Mouse (Mus musculus) left cerebral cortex, adult 18-20 months (tissue): ENCODE results near the gene Scin. TPM values are rescaled to one million over a fixed set of nuclear protein-coding genes. Genes with fewer than 3 reads are reported as not detected.

ENCODE experiments used
- DNase-seq, 2 experiments: peaks; one replicate each; pipeline ENCODE4 v3.0.0; 2021 to 2022; ENCODE audit warnings: low spot score in 2 of 2, mixed read lengths in 1 of 2
- total RNA-seq, 2 experiments: library from RNA; stranded (reverse); gene quantifications; 2 replicates each; pipeline ENCODE4 v1.2.3; 2021

Gene Scin
- total RNA-seq, 2 experiments from 2014 or later, result 0.14 TPM; not detected in 1

- DNase-seq, result no peak
Observed at GRCm38 (mm10) chr12:40029201-40029600, 104.8 kb downstream of the Scin start.

GRCm38 (mm10) chr12:40027846-40028245 is 106.2 kb downstream of the Scin start:
- DNase-seq, result no peak

GRCm38 (mm10) chr12:40027444-40027843 is 106.6 kb downstream of the Scin start:
- DNase-seq, result no peak

- no peak for DNase-seq
Observed at GRCm38 (mm10) chr12:40023918-40024317, 110.1 kb downstream of the Scin start.

GRCm38 (mm10) chr12:40023014-40023642 is 110.9 kb downstream of the Scin start:
- DNase-seq, result no peak

- DNase-seq, result no peak
Observed at GRCm38 (mm10) chr12:40022344-40022743, 111.7 kb downstream of the Scin start.

- DNase-seq, result no peak
Observed at GRCm38 (mm10) chr12:40017955-40018505, 116.0 kb downstream of the Scin start.

GRCm38 (mm10) chr12:40016648-40017460 is 117.2 kb downstream of the Scin start:
- DNase-seq, result peak in 1 of 2 experiments; percentile 23

GRCm38 (mm10) chr12:40016068-40016467 is 118.0 kb downstream of the Scin start:
- no peak for DNase-seq

GRCm38 (mm10) chr12:40009866-40010265 is 124.2 kb downstream of the Scin start:
- DNase-seq, result no peak

Other genes starting within 250 kb of the Scin start
- gene Arl4a, start 96.2 kb downstream of the Scin start, total RNA-seq, result 10 to 100 TPM; 36.7 to 42.7 TPM
- gene Lsmem1, start 65.3 kb upstream of the Scin start, total RNA-seq, result 1 to 10 TPM; 1.8 to 2.6 TPM
- gene Ifrd1, start 114.3 kb upstream of the Scin start, total RNA-seq, result 100 to 1,000 TPM; 105 to 108 TPM